Mouse (Mus musculus) urinary bladder, postnatal 4 days (tissue): Measurements from ENCODE around the gene Klhl25.
A peak's percentile ranks its signal among the peaks of the same experiment; 100 is the strongest.
"Not testable (repeated sequence)": the region's sequence is repeated elsewhere in the genome, so short reads cannot be mapped to it uniquely, and the experiment has no call there.

Experiments used
- DNase-seq, 2 experiments: peaks; one replicate each; pipeline ENCODE4 v3.0.0; 2021 to 2022; ENCODE audit warnings: low spot score in 2 of 2

The Klhl25 gene

GRCm38 (mm10) chr7:75848115-75848775 lies at the start of gene Klhl25:
Klhl25 (plus strand) TSS chr7:75848310.
- DNase-seq, result peak; percentile 96

- no peak for DNase-seq
Observed at GRCm38 (mm10) chr7:75800530-75800929, 47.6 kb upstream of the Klhl25 start.

- DNase-seq, result no peak
Observed at GRCm38 (mm10) chr7:75801022-75801421, 47.1 kb upstream of the Klhl25 start.

- DNase-seq, result no peak
Observed at GRCm38 (mm10) chr7:75801621-75802358, 46.3 kb upstream of the Klhl25 start.

GRCm38 (mm10) chr7:75802887-75803286 lies 45.2 kb upstream of the Klhl25 start:
- no peak for DNase-seq

GRCm38 (mm10) chr7:75806161-75806560 lies 41.9 kb upstream of the Klhl25 start:
- no peak for DNase-seq

- peak in 1 of 2 experiments; percentile 62 for DNase-seq
Observed at GRCm38 (mm10) chr7:75806711-75807110, 41.4 kb upstream of the Klhl25 start.

GRCm38 (mm10) chr7:75807460-75808304 lies 40.4 kb upstream of the Klhl25 start:
- no peak for DNase-seq

GRCm38 (mm10) chr7:75820687-75821086 lies 27.4 kb upstream of the Klhl25 start:
- DNase-seq, result no peak

GRCm38 (mm10) chr7:75822087-75822668 lies 25.9 kb upstream of the Klhl25 start:
- no peak for DNase-seq

GRCm38 (mm10) chr7:75823071-75823470 lies 25.0 kb upstream of the Klhl25 start:
- no peak for DNase-seq

GRCm38 (mm10) chr7:75826360-75827103 lies 21.6 kb upstream of the Klhl25 start:
- no peak for DNase-seq

GRCm38 (mm10) chr7:75827357-75827756 lies 20.8 kb upstream of the Klhl25 start:
- DNase-seq, result no peak

- DNase-seq, result peak; percentile 28 to 66
Observed at GRCm38 (mm10) chr7:75827850-75828249, 20.3 kb upstream of the Klhl25 start.

GRCm38 (mm10) chr7:75828536-75828935 lies 19.6 kb upstream of the Klhl25 start:
- no peak for DNase-seq

GRCm38 (mm10) chr7:75830251-75831060 lies 17.7 kb upstream of the Klhl25 start:
- DNase-seq, result no peak

GRCm38 (mm10) chr7:75833960-75834359 lies 14.2 kb upstream of the Klhl25 start:
- DNase-seq, result not testable (repeated sequence)

GRCm38 (mm10) chr7:75834932-75835631 lies 13.0 kb upstream of the Klhl25 start:
- not testable (repeated sequence) for DNase-seq

- no peak for DNase-seq
Observed at GRCm38 (mm10) chr7:75840071-75840470, 8.0 kb upstream of the Klhl25 start.

GRCm38 (mm10) chr7:75842306-75842705 lies 5.8 kb upstream of the Klhl25 start:
- DNase-seq, result no peak
